Mouse (Mus musculus) limb, embryonic 11.5 days (tissue): ENCODE measurements around the gene Eral1. TPM values are rescaled to one million over a fixed set of nuclear protein-coding genes. Genes with fewer than 3 reads are reported as not detected.

Source experiments
- ATAC-seq: fragments of 200-750 bp; cut with Nextera tagmentation; 2 replicates; pipeline ENCODE4 v1.8.0; 2017; ENCODE audit warnings: low read depth; ENCODE audit not compliant: insufficient number of reproducible peaks, low FRiP score, low TSS enrichment
- DNase-seq: peaks from one replicate; pipeline ENCODE4 v3.0.0-alpha.2; 2015; ENCODE audit warnings: low spot score
- H3K27ac ChIP-seq: fragments of 300-500 bp; sonication (generic); replicated peaks from 2 replicates; pipeline ENCODE4 v1.5.1; 2014; ENCODE audit warnings: low read depth, mild to moderate bottlenecking, low read length
- H3K27me3 ChIP-seq: fragments of 300-500 bp; sonication (generic); 2 replicates; pipeline ENCODE4 v1.6.1; 2014; ENCODE audit warnings: mild to moderate bottlenecking, low read length, mixed read lengths; ENCODE audit not compliant: control insufficient read depth, insufficient read depth
- H3K36me3 ChIP-seq: fragments of 300-500 bp; sonication (generic); 2 replicates; pipeline ENCODE4 v1.6.1; 2014; ENCODE audit warnings: mild to moderate bottlenecking, low read length, moderate library complexity, mixed read lengths; ENCODE audit not compliant: control insufficient read depth, insufficient read depth
- H3K4me1 ChIP-seq: fragments of 300-500 bp; sonication (generic); 2 replicates; pipeline ENCODE4 v1.6.1; 2014; ENCODE audit warnings: low read length, mixed read lengths; ENCODE audit not compliant: control insufficient read depth, insufficient read depth
- H3K4me2 ChIP-seq: fragments of 300-500 bp; sonication (generic); 2 replicates; pipeline ENCODE4 v1.6.1; 2014; ENCODE audit warnings: low read depth, mild to moderate bottlenecking, moderate library complexity; ENCODE audit not compliant: severe bottlenecking
- H3K4me3 ChIP-seq: fragments of 300-500 bp; sonication (generic); 2 replicates; pipeline ENCODE4 v1.5.1; 2014; ENCODE audit warnings: low read depth, low read length
- H3K9ac ChIP-seq: fragments of 300-500 bp; sonication (generic); 2 replicates; pipeline ENCODE4 v1.6.1; 2014; ENCODE audit warnings: mild to moderate bottlenecking, low read length
- H3K9me3 ChIP-seq: fragments of 300-500 bp; sonication (generic); 2 replicates; pipeline ENCODE4 v1.6.1; 2016; ENCODE audit warnings: low read length; ENCODE audit not compliant: control insufficient read depth
- WGBS: fragments of 180-500 bp; shearing (Covaris S2); extraction: QIAGEN DNeasy Blood & Tissue Kit; methylation state at CpG from one replicate; pipeline ENCODE4 v1.1.7; 2014; 5-methylcytosine and 5-hydroxymethylcytosine counted together
- polyA plus RNA-seq: library from polyadenylated mRNA; unstranded; fragments of >200 nt; fragmentation: Nextera tagmentation; extraction: Ambion mirVana; gene quantifications from 2 replicates; pipeline ENCODE4 v1.2.1, GENCODE M21; 2014

Gene Eral1
- polyA plus RNA-seq, 1 experiment from 2014 or later = 44.3 TPM

GRCm38 (mm10) chr11:78074666-78075065 lies 5.5 kb downstream of the Eral1 start:
- Histone ChIP-seq H3K9me3 (no peaks in the 10 kb centered on the region), H3K4me2 (no peak overlapping the region), H3K36me3 (peaks cover 13% of the 10 kb centered on the region; the same call in 1 of the 2 replicates), H3K4me3 (no peak overlapping the region), H3K27ac (no peak overlapping the region), H3K4me1 (no peaks in the 10 kb centered on the region), H3K27me3 (no peaks in the 10 kb centered on the region), H3K9ac (no peak overlapping the region)
- ATAC-seq (no peak), DNase-seq (no peak)
- 81% methylated on average over 4 of the region's 4 CpGs for WGBS

- H3K9me3 ChIP-seq = no peaks in the 10 kb centered on the region
- no peak overlapping the region for H3K27ac ChIP-seq
- H3K4me2 ChIP-seq = no peak overlapping the region
- H3K27me3 ChIP-seq = no peaks in the 10 kb centered on the region
- no peak overlapping the region for H3K4me3 ChIP-seq
- no peak for DNase-seq
- no peak for ATAC-seq
- 90% methylated on average over 2 of the region's 2 CpGs for WGBS
- H3K36me3 ChIP-seq = peaks cover 13% of the 10 kb centered on the region; the same call in 1 of the 2 replicates
- no peak overlapping the region for H3K9ac ChIP-seq
- no peaks in the 10 kb centered on the region for H3K4me1 ChIP-seq
Measured at GRCm38 (mm10) chr11:78074277-78074652, 5.9 kb downstream of the Eral1 start.

GRCm38 (mm10) chr11:78073577-78074276 lies 6.5 kb downstream of the Eral1 start:
- no peaks in the 10 kb centered on the region for H3K27me3 ChIP-seq
- no peaks in the 10 kb centered on the region for H3K4me1 ChIP-seq
- H3K9me3 ChIP-seq = no peaks in the 10 kb centered on the region
- no peak for DNase-seq
- no peak for ATAC-seq
- H3K36me3 ChIP-seq = peaks cover 13% of the 10 kb centered on the region; the same call in 1 of the 2 replicates
- 96% methylated on average over 9 of the region's 9 CpGs for WGBS
- no peak overlapping the region for H3K27ac ChIP-seq
- H3K4me3 ChIP-seq = no peak overlapping the region
- no peak overlapping the region for H3K9ac ChIP-seq
- H3K4me2 ChIP-seq = no peak overlapping the region

- no peaks in the 10 kb centered on the region for H3K9me3 ChIP-seq
- no peaks in the 10 kb centered on the region for H3K4me1 ChIP-seq
- H3K9ac ChIP-seq = no peak overlapping the region
- H3K27me3 ChIP-seq = no peaks in the 10 kb centered on the region
- H3K27ac ChIP-seq = no peak overlapping the region
- no peak for DNase-seq
- 29% methylated on average over 6 of the region's 6 CpGs for WGBS
- peaks cover 13% of the 10 kb centered on the region; the same call in 1 of the 2 replicates for H3K36me3 ChIP-seq
- H3K4me3 ChIP-seq = 0 out of 2 replicates have a peak overlapping the region, but pooled peaks have one; percentile 3
- no peak overlapping the region for H3K4me2 ChIP-seq
- no peak for ATAC-seq
Measured at GRCm38 (mm10) chr11:78072425-78073130, 7.6 kb downstream of the Eral1 start.

- 80% methylated on average over 5 of the region's 5 CpGs for WGBS
- Histone ChIP-seq H3K27ac (0 out of 2 replicates have a peak overlapping the region, but pooled peaks have one; percentile 10), H3K4me1 (no peaks in the 10 kb centered on the region), H3K9me3 (no peaks in the 10 kb centered on the region), H3K4me3 (no peak overlapping the region), H3K27me3 (no peaks in the 10 kb centered on the region), H3K4me2 (no peak overlapping the region), H3K36me3 (peaks cover 12% of the 10 kb centered on the region; the same call in 1 of the 2 replicates), H3K9ac (no peak overlapping the region)
- DNase-seq (no peak), ATAC-seq (no peak)
Measured at GRCm38 (mm10) chr11:78071938-78072337, 8.2 kb downstream of the Eral1 start.

GRCm38 (mm10) chr11:78069646-78070045 lies 10.5 kb downstream of the Eral1 start:
- Histone ChIP-seq H3K4me1 (no peaks in the 10 kb centered on the region), H3K27me3 (no peaks in the 10 kb centered on the region), H3K36me3 (peaks cover 10% of the 10 kb centered on the region; the same call in 1 of the 2 replicates), H3K9ac (no peak overlapping the region; the same call in 1 of the 2 replicates), H3K9me3 (no peaks in the 10 kb centered on the region), H3K4me2 (no peak overlapping the region), H3K4me3 (no peak overlapping the region), H3K27ac (no peak overlapping the region)
- no peak for ATAC-seq
- WGBS = 77% methylated on average over 6 of the region's 6 CpGs
- DNase-seq = no peak

- Histone ChIP-seq H3K27ac (no peak overlapping the region), H3K27me3 (no peaks in the 10 kb centered on the region), H3K4me1 (no peaks in the 10 kb centered on the region), H3K9me3 (no peaks in the 10 kb centered on the region), H3K36me3 (peaks cover 7% of the 10 kb centered on the region; the same call in 1 of the 2 replicates), H3K4me2 (no peak overlapping the region), H3K9ac (no peak overlapping the region), H3K4me3 (no peak overlapping the region)
- ATAC-seq = no peak
- DNase-seq = no peak
- 70% methylated on average over 5 of the region's 5 CpGs for WGBS
Measured at GRCm38 (mm10) chr11:78069130-78069529, 11.1 kb downstream of the Eral1 start.

- H3K9ac ChIP-seq = no peak overlapping the region
- ATAC-seq (no peak), DNase-seq (no peak)
- no peak overlapping the region for H3K4me2 ChIP-seq
- H3K4me3 ChIP-seq = no peak overlapping the region
- H3K4me1 ChIP-seq = no peaks in the 10 kb centered on the region
- H3K36me3 ChIP-seq = no peaks in the 10 kb centered on the region
- WGBS = 75% methylated on average over 5 of the region's 5 CpGs
- no peaks in the 10 kb centered on the region for H3K9me3 ChIP-seq
- H3K27ac ChIP-seq = no peak overlapping the region
- H3K27me3 ChIP-seq = no peaks in the 10 kb centered on the region
Measured at GRCm38 (mm10) chr11:78067566-78067965, 12.6 kb downstream of the Eral1 start.
